Mouse (Mus musculus) olfactory bulb, adult 2 months (tissue): ENCODE measurements around the gene Samd13.

Source experiments
- CTCF ChIP-seq: fragments of 200-500 bp; IDR thresholded peaks from 2 replicates; pipeline ENCODE4 v1.5.1; 2012; ENCODE audit warnings: low read depth, mild to moderate bottlenecking, low read length, moderate library complexity; ENCODE audit not compliant: insufficient read depth
- POLR2A ChIP-seq: fragments of 200-500 bp; IDR thresholded peaks from 2 replicates; pipeline ENCODE4 v1.6.1; 2012; ENCODE audit warnings: mild to moderate bottlenecking, low read depth, low read length, moderate library complexity; ENCODE audit not compliant: insufficient read depth

DNA sequence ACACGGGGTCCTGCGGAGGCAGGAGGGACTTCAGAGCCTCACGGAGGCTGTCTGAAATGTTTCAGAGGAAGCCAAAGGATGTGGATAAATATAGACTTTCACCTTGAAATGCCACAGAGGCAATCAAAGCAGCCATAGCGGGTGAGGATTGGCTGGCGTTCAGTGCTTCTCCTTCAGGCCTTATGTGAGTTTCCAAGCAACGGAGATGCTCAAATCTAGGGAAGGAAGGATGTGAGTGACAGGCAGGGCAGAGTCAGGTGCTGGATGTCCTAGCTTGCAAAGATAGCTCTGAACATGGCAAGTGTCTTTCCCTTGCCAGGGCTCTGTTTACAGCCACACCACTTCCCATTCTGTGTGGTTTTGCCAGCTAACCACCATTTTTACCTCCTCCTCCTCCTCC lies 26.2 kb upstream of the Samd13 start:
- TF ChIP-seq POLR2A (no peak), CTCF (no peak)
